Mouse (Mus musculus) natural killer cell, adult 2 months (primary cell): ENCODE data around the gene Anks1.

ENCODE experiments used
- DNase-seq, 2 experiments: peaks; one replicate each; pipeline ENCODE4 v3.0.0; 2022; ENCODE audit warnings: low spot score in 2 of 2

Gene Anks1

GRCm38 (mm10) chr17:28050210-28050609 lies 141.1 kb downstream of the Anks1 start:
- no peak for DNase-seq

- no peak for DNase-seq
These were observed 143.3 kb downstream of the Anks1 start for GRCm38 (mm10) chr17:28052293-28052863.

- DNase-seq: no peak
These were observed 149.2 kb downstream of the Anks1 start for GRCm38 (mm10) chr17:28058346-28058745.

GRCm38 (mm10) chr17:28060681-28061080 lies 151.6 kb downstream of the Anks1 start:
- DNase-seq: no peak

GRCm38 (mm10) chr17:28061472-28061871 lies 152.4 kb downstream of the Anks1 start:
- no peak for DNase-seq

- DNase-seq: no peak
These were observed 153.6 kb downstream of the Anks1 start for GRCm38 (mm10) chr17:28062710-28063109.

- DNase-seq: no peak
These were observed 154.1 kb downstream of the Anks1 start for GRCm38 (mm10) chr17:28063163-28063562.

- DNase-seq: no peak
These were observed 158.2 kb downstream of the Anks1 start for GRCm38 (mm10) chr17:28067303-28067702.

GRCm38 (mm10) chr17:28069446-28069845 lies 160.3 kb downstream of the Anks1 start:
- DNase-seq: no peak

GRCm38 (mm10) chr17:28070256-28070655 lies 161.2 kb downstream of the Anks1 start:
- no peak for DNase-seq

GRCm38 (mm10) chr17:28072730-28073129 lies 163.6 kb downstream of the Anks1 start:
- no peak for DNase-seq

GRCm38 (mm10) chr17:28074486-28074885 lies 165.4 kb downstream of the Anks1 start:
- DNase-seq: no peak

GRCm38 (mm10) chr17:28078028-28078427 lies 168.9 kb downstream of the Anks1 start:
- no peak for DNase-seq

- DNase-seq: peak; percentile 73 to 83
These were observed 170.5 kb downstream of the Anks1 start for GRCm38 (mm10) chr17:28079618-28080017.

GRCm38 (mm10) chr17:28080045-28080816 lies 171.1 kb downstream of the Anks1 start, which contains the start of gene Tcp11:
Gene Tcp11 (minus strand): TSS chr17:28080639.
- peak; percentile 84 to 90 for DNase-seq

GRCm38 (mm10) chr17:28080817-28081165 lies 171.7 kb downstream of the Anks1 start:
- DNase-seq: no peak

GRCm38 (mm10) chr17:28081385-28081784 lies 172.3 kb downstream of the Anks1 start:
- peak; percentile 27 to 37 for DNase-seq

- DNase-seq: no peak
These were observed 172.8 kb downstream of the Anks1 start for GRCm38 (mm10) chr17:28081856-28082255.

GRCm38 (mm10) chr17:28082863-28083262 lies 173.8 kb downstream of the Anks1 start:
- no peak for DNase-seq

- no peak for DNase-seq
These were observed 175.3 kb downstream of the Anks1 start for GRCm38 (mm10) chr17:28084395-28084905.

GRCm38 (mm10) chr17:28084964-28085363 lies 175.9 kb downstream of the Anks1 start:
- DNase-seq: peak; percentile 87 to 91

- no peak for DNase-seq
These were observed 178.3 kb downstream of the Anks1 start for GRCm38 (mm10) chr17:28087430-28087829.

- no peak for DNase-seq
These were observed 179.6 kb downstream of the Anks1 start for GRCm38 (mm10) chr17:28088718-28089117.
